Mouse (Mus musculus) gastrocnemius, postnatal 10 days (tissue): ENCODE measurements around the gene Mrps7. TPM values are rescaled to one million over a fixed set of nuclear protein-coding genes. Genes with fewer than 3 reads are reported as not detected.

ENCODE experiments used
- DNase-seq: peaks from one replicate; pipeline ENCODE4 v3.0.0; 2021; ENCODE audit warnings: mixed read lengths
- total RNA-seq, 2 experiments: library from RNA; stranded (reverse); gene quantifications; 2 replicates each; pipeline ENCODE4 v1.2.3; 2021

Mrps7 gene
- total RNA-seq, 2 experiments from 2014 or later: 61.1 to 71.6 TPM

GRCm38 (mm10) chr11:115649706-115650105 is 46.0 kb downstream of the Mrps7 start:
- DNase-seq: no peak

DNA sequence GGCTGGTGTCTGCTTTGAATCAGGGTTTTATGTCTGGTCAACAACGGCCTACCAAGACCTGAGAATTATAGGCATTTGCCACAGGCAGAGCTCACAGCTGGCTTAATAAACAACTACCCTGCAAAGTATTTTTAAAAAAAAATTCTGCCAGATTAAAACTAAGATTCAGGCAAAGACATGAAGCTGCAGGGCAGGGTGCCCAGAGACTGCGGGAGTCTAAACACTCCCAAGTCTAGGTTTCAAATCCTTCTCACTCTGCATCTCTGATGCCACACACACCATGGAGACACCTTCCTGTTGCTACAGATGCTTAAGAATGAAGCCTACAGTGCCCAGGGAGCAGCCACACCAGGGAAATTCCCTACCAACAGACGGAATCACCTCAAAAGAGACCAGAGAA is 48.0 kb downstream of the Mrps7 start:
- DNase-seq: no peak

- no peak for DNase-seq
Measured at GRCm38 (mm10) chr11:115653194-115653593, 49.5 kb downstream of the Mrps7 start.

DNA sequence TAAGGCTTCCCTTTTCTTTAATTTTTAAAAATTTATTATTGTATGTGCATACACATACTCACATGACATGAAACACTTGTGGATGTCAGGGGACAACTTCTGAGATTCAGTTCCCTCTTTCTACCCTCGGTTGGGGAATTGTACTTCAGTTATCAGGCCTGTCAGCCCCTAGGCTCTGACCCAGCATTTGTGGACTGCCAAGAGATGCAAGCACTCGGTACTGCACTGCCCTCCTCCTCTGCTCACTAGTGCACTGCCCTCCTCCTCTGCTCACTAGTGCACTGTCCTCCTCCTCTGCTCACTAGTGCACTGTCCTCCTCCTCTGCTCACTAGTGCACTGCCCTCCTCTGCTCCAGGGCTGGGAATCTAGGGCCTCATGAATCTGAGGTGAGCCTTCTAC is 50.4 kb downstream of the Mrps7 start:
- no peak for DNase-seq

Other genes with a start within 250 kb of the Mrps7 start
- 1 to 10 TPM; 5.7 to 6.1 TPM for gene Hid1, start 236.2 kb upstream of the Mrps7 start, total RNA-seq
- gene Cdr2l, start 222.0 kb upstream of the Mrps7 start, total RNA-seq: 10 to 100 TPM in 1 of 2 experiments, 1 to 10 TPM in 1; 9.8 to 17.0 TPM
- 100 to 1,000 TPM in 1 of 2 experiments, 10 to 100 TPM in 1; 89.1 to 100 TPM for gene Mrpl58, start 200.2 kb upstream of the Mrps7 start, total RNA-seq
- 1,000 to 10,000 TPM; 1,026 to 1,088 TPM for gene Atp5h, start 184.0 kb upstream of the Mrps7 start, total RNA-seq
- gene Kctd2, start 183.8 kb upstream of the Mrps7 start, total RNA-seq: 10 to 100 TPM; 16.2 to 19.4 TPM
- gene Trim80, start 163.4 kb upstream of the Mrps7 start, total RNA-seq: not detected
- gene Slc16a5, start 141.5 kb upstream of the Mrps7 start, total RNA-seq: not detected
- 1 to 10 TPM; 1.2 to 2.4 TPM for gene Armc7, start 128.3 kb upstream of the Mrps7 start, total RNA-seq
- 10 to 100 TPM; 17.3 to 19.0 TPM for gene Nt5c, start 112.1 kb upstream of the Mrps7 start, total RNA-seq
- 100 to 1,000 TPM; 132 to 134 TPM for gene Jpt1, start 89.5 kb upstream of the Mrps7 start, total RNA-seq
- gene Sumo2, start 67.6 kb upstream of the Mrps7 start, total RNA-seq: 100 to 1,000 TPM; 182 to 195 TPM
- 10 to 100 TPM; 23.5 to 33.2 TPM for gene Nup85, start 39.5 kb upstream of the Mrps7 start, total RNA-seq
- 10 to 100 TPM in 1 of 2 experiments, 1 to 10 TPM in 1; 9.3 to 21.6 TPM for gene Gga3, start 126 bp downstream of the Mrps7 start, total RNA-seq
- 10 to 100 TPM; 38.3 to 38.7 TPM for gene Mif4gd, start 9.0 kb downstream of the Mrps7 start, total RNA-seq
- 10 to 100 TPM; 39.7 to 40.0 TPM for gene Slc25a19, start 24.4 kb downstream of the Mrps7 start, total RNA-seq
- gene Grb2, start 104.7 kb downstream of the Mrps7 start, total RNA-seq: 10 to 100 TPM; 93.7 to 95.9 TPM
- 10 to 100 TPM; 55.6 to 60.0 TPM for gene Tmem94, start 161.5 kb downstream of the Mrps7 start, total RNA-seq
- gene Caskin2, start 209.7 kb downstream of the Mrps7 start, total RNA-seq: 10 to 100 TPM; 16.8 to 22.7 TPM
- 10 to 100 TPM; 10.3 to 11.1 TPM for gene Tsen54, start 210.8 kb downstream of the Mrps7 start, total RNA-seq
- gene Llgl2, start 220.1 kb downstream of the Mrps7 start, total RNA-seq: 10 to 100 TPM; 16.5 to 17.4 TPM